Mouse (Mus musculus) B cell, adult 62 days (primary cell): Measurements from ENCODE around the gene Rinl. TPM values are rescaled to one million over a fixed set of nuclear protein-coding genes. Genes with fewer than 3 reads are reported as not detected.

Experiments
- total RNA-seq: library from RNA; stranded (reverse); gene quantifications from 4 replicates; pipeline ENCODE4 v1.2.4, GENCODE M21; 2023

The Rinl gene
- 7.0 to 10.9 TPM (median 8.4 TPM) in 4 replicates for total RNA-seq

GRCm38 (mm10) chr7:28788307-28789195 is at the start of gene Rinl:
TSS of gene Rinl (plus strand) at chr7:28788969.

GRCm38 (mm10) chr7:28741709-28742438 is 46.9 kb upstream of the Rinl start, which contains the start of the genes Mrps12 and Sars2:
TSS of gene Mrps12 (minus strand) at chr7:28741820.
TSS of gene Sars2 (plus strand) at chr7:28741992.

GRCm38 (mm10) chr7:28756079-28756478 is 32.7 kb upstream of the Rinl start, which contains the start of gene Ccer2:
TSS of gene Ccer2 (plus strand) at chr7:28756174.

GRCm38 (mm10) chr7:28766173-28766879 is 22.4 kb upstream of the Rinl start, which contains the start of gene Sirt2:
TSS of gene Sirt2 (plus strand) at chr7:28766735.

GRCm38 (mm10) chr7:28767462-28767965 is 21.3 kb upstream of the Rinl start, which contains the start of gene Nfkbib:
TSS of gene Nfkbib (minus strand) at chr7:28767512.

GRCm38 (mm10) chr7:28808221-28808941 is 19.6 kb downstream of the Rinl start, which contains the start of gene Hnrnpl:
TSS of gene Hnrnpl (plus strand) at chr7:28808541.

GRCm38 (mm10) chr7:28824941-28825685 is 36.3 kb downstream of the Rinl start, which contains the start of gene Ech1:
TSS of gene Ech1 (plus strand) at chr7:28825217.

GRCm38 (mm10) chr7:28833723-28834347 is 45.1 kb downstream of the Rinl start, which contains the start of gene Lgals4:
TSS of gene Lgals4 (plus strand) at chr7:28833854.

Other genes starting within 250 kb of the Rinl start
- not detected in 4 replicates for gene Sycn, start 248.1 kb upstream of the Rinl start, total RNA-seq
- not detected in 4 replicates for gene Nccrp1, start 241.7 kb upstream of the Rinl start, total RNA-seq
- gene Samd4b, start 190.8 kb upstream of the Rinl start, total RNA-seq, result 48.1 to 61.6 TPM (median 56.1 TPM) in 4 replicates
- 11.4 to 15.2 TPM (median 14.0 TPM) in 4 replicates for gene Pak4, start 190.8 kb upstream of the Rinl start, total RNA-seq
- gene Acp7, start 157.6 kb upstream of the Rinl start, total RNA-seq, result not detected in 4 replicates
- gene Fbxo27, start 96.1 kb upstream of the Rinl start, total RNA-seq, result 0.30 to 2.2 TPM (median 0.89 TPM) in 3 of 4 replicates, not detected in the other
- gene Fbxo17, start 72.2 kb upstream of the Rinl start, total RNA-seq, result 0.76 to 1.9 TPM (median 1.1 TPM) in 4 replicates
- gene Mrps12, start 47.1 kb upstream of the Rinl start, total RNA-seq, result 16.7 to 28.3 TPM (median 18.1 TPM) in 4 replicates
- gene Sars2, start 47.0 kb upstream of the Rinl start, total RNA-seq, result 15.6 to 19.8 TPM (median 17.8 TPM) in 4 replicates
- gene Ccer2, start 32.8 kb upstream of the Rinl start, total RNA-seq, result not detected in 4 replicates
- gene Sirt2, start 22.2 kb upstream of the Rinl start, total RNA-seq, result 76.6 to 88.4 TPM (median 81.9 TPM) in 4 replicates
- gene Nfkbib, start 21.5 kb upstream of the Rinl start, total RNA-seq, result 87.4 to 99.7 TPM (median 92.5 TPM) in 4 replicates
- 570 to 598 TPM (median 582 TPM) in 4 replicates for gene Hnrnpl, start 19.6 kb downstream of the Rinl start, total RNA-seq
- gene Ech1, start 36.2 kb downstream of the Rinl start, total RNA-seq, result 42.6 to 53.3 TPM (median 47.9 TPM) in 4 replicates
- gene Lgals4, start 44.9 kb downstream of the Rinl start, total RNA-seq, result 11.0 to 15.2 TPM (median 12.8 TPM) in 4 replicates
- gene Lgals7, start 74.9 kb downstream of the Rinl start, total RNA-seq, result not detected in 4 replicates
- gene Capn12, start 92.5 kb downstream of the Rinl start, total RNA-seq, result not detected in 4 replicates
- gene Actn4, start 173.4 kb downstream of the Rinl start, total RNA-seq, result 105 to 121 TPM (median 115 TPM) in 4 replicates
- 234 to 267 TPM (median 257 TPM) in 4 replicates for gene Eif3k, start 192.9 kb downstream of the Rinl start, total RNA-seq
- gene Map4k1, start 193.1 kb downstream of the Rinl start, total RNA-seq, result 339 to 367 TPM (median 355 TPM) in 4 replicates